Mouse (Mus musculus) urinary bladder, postnatal 10 days (tissue): ENCODE measurements around the gene Gria1.

Experiments used
- DNase-seq: peaks from one replicate; pipeline ENCODE4 v3.0.0; 2022; ENCODE audit warnings: low spot score

Gene Gria1

DNA sequence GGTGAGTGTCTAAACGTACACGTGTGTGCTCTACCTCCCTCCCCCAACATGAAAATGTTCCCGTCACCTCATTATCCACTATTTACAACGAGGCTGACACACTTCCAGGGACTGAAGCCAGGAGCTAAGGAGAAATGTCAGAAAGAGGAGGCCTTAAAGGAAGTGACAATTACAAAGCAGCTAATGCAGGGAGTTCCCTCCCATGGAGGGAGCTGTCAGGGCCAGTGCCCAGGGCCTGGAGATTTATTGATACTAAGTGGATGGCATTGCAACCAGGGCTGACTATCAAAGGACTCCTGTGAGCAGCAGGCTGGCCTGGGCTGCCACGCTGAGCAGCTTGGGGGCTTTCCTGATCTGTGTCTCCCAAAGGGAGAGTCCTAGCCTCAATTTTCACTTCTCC is 163.0 kb downstream of the Gria1 start:
- no peak for DNase-seq

- DNase-seq = no peak
Measured at GRCm38 (mm10) chr11:57176552-57176951, 165.4 kb downstream of the Gria1 start.

GRCm38 (mm10) chr11:57184216-57184615 is 173.0 kb downstream of the Gria1 start:
- no peak for DNase-seq

DNA sequence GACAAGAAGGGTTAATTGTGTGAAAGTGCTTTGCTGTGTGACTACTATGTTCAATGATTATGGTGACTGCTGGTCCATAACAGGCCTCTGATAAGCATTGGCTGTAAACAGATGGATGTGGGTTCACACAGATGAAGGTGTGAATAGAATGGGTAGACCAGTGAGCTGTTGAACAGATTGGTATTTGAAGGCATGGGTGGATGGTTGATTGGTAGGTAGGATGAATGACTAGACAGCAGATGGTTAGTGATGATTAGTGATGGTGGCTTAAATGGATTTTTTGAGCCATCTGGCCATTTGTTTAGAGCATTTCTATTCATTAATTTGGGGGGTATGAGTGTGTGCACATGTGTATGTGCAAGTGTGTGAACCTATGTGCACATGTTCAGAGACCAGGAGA is 173.9 kb downstream of the Gria1 start:
- no peak for DNase-seq

GRCm38 (mm10) chr11:57189391-57189790 is 178.2 kb downstream of the Gria1 start:
- no peak for DNase-seq

GRCm38 (mm10) chr11:57194746-57195145 is 183.6 kb downstream of the Gria1 start:
- DNase-seq = no peak

DNA sequence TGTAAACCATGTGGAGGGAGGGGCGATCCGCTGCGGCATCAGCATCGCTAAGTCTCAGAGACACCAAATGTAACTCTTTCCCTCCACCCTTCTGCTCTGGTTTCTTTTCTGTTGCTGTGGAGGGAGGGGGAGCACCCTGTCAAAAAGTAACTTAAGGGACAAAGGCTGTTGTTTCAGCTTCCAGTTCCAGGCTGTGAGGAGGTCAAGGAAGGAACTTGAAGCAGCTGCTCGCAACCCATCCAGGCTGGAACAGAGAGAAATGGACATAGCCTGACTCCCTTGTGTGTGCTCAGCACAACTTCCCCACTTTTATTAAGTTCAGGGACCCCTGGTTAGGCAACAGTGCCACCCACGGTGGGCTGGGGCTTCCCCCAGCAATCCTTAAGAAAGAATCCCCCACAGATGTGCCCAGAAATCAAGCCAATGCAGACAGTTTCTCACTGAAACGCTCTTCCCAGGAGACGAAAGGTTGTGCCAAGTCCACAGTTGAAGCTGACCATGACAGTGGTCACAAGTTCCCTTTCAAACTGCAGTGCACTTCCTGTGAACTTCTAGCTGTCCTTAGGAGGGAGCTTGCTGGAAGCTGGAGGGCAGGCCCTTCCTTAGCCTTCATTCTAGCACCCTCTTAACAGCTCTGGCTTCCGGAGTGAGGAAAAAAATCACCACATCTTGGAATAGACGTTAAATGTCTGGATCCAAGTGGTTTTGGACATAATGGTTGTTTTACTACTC is 190.2 kb downstream of the Gria1 start:
- DNase-seq = no peak

DNA sequence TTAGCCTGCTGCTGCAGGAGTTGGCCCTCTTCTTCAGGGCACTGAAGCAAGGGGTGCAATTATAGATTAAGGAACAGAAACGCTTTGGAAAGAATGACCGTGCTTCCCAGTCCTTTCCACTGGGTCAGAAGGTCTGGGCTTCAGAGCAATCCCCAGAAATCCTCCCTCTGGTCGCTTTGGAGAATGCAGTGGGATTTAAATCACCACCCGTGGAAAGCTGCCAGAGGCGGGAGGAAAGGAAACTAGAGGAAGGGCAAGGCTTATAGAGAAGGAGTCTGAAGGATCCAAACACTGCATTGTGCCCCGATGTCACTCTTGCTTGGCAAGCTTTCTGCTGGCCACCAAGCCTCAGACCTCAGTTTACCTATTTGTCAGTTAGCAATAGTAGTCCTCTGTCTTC is 193.2 kb downstream of the Gria1 start:
- no peak for DNase-seq

DNA sequence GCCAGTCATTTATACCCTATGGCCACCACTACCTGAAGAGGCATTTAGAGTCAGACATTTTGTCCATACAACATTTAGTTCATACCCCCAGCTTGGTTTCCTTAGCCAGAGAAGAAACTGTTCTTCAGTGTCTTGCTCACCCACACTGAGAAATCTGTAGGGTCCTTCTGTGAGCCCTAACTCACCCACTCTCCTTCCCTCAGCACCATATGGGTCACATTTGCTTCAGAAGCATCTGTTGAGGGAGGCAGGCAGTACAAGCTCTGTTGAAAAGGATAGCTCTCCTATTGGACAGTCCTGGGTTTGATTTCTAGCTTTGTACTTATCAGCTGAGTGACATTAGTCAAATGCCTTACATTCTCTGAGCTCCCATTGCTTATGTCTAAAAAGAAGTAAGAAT is 196.1 kb downstream of the Gria1 start:
- no peak for DNase-seq

GRCm38 (mm10) chr11:57214079-57214478 is 202.9 kb downstream of the Gria1 start:
- DNase-seq = no peak

DNA sequence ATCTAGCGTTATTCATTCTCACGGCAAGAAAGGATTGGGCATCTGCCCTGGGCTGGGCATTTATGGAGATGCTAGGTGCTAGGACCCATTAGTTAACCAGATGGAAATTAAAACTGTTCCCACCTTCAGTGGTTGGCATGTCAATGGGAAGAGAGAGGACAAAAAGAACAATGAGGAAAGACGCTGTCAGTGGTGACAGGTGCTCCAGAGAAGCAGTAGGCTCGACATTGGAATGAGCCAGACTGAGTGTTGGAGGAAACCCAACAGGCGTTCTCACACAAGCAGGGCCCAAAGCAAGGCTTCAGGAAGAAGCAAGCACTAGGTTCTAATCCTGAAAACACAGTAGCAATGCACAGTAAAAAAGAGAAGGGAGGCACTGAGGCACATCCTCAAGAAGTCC is 203.4 kb downstream of the Gria1 start:
- DNase-seq = no peak

DNA sequence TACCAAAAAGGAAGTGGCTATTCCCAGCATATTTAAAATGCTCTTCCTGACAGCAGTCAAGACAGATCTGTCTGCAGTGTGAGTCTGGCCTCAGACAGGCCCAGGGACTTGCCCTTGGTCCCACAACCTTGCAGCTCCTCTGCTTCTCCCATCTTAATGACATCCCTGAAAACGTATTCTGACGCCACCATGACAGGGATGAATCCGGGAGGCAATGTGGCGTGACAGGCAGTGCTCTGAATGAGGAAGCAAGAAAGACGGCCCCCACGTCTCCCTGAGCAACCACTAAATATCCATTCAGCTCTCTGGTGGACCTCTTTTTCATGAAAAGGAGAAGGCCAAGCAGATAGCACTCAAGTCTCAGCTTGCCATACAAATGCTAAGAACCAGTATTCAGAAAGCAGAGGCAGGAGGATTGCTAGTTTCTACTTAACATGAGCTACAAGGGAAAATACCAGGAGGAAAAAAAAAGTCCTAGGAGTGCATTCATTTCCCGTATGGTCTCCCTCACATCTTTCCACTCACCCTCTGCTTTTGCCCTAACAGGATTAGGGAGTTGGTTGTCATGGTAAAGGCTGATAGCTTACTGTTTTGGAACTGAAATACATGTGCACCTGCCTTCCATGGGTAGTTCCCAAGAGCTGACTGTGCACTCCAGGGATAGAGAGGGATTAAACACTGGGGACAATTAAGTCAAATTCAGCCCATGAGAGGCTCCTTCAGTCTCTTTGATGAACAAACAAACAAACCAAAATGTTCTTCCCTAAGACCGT is 211.8 kb downstream of the Gria1 start:
- DNase-seq = no peak

- no peak for DNase-seq
Measured at GRCm38 (mm10) chr11:57235446-57235845, 224.3 kb downstream of the Gria1 start.

DNA sequence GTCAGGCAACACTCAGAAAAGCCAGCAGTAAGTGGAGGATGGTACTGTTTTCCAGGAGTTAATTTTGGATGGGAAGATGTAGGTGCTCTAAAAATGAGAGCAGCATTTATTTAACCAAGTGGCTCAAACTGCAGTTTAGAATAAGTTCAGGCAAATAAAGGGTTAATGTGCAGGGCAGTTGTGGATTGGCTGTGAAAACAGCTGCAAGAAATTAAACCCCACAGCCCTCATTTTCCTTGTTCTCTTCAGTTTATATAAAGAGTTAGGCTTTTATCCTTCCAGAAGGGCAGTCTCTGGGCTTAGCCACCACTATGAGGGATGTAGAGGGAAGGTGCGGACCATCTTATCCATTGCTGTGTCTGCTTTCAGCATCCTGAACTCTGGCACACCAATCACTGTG is 225.2 kb downstream of the Gria1 start:
- no peak for DNase-seq

DNA sequence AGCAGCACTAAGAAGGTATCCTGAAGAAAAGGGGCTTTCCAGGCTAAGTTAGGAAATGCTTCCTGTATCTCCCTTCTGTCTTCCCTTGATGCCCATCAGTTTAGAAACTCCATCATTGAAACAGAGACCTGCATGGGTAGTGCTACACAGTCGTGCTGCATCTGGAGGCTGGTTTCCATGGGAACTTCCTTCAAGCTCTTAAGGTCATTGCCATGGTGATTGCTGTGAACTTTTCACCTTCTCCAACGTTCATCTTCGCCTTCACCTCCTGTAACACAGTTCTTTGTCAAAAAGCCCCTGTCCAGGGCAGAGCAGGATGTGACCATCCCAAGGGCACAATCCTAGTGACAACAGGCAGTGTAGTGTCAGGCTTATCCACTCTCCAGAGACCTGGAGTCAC is 228.6 kb downstream of the Gria1 start:
- no peak for DNase-seq

GRCm38 (mm10) chr11:57243835-57244234 is 232.6 kb downstream of the Gria1 start:
- DNase-seq = no peak

DNA sequence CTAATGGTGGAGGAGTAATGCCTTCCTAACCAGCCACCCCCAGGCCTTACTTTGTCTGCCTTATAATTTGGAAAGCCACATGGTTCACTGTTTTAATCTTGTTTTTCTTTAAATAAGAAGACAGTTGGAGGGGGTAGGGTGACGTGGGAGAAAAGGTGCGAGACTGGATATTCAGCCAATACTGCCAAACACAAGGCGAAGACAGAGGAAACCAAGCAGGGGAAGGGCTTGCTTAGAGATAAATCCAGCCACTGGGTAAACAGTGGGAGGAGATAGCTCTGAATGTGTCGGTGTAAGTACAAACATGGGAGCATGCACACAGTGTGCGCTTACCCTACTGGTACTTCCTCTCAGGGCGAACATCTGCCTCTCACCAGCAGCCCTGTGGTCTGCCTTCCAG is 233.4 kb downstream of the Gria1 start:
- DNase-seq = no peak

DNA sequence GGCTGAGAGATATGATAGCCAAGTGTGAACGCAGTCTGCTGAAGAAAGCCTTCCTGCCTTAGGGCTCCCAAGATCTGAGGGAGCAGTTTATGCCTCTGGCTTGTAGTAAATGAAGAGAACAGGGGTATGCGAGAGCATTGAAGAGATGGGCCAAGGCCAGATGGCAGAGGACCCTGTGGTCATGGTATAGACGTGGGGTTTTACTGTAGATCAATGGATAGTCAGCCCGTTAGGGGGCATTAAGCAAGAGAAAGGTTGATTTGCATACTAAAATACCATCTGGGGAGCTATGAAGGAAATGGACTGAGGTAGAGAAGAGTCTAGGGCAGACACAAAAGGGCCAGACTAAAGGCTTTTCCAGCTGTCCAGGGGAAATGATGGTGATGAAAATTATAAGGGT is 237.7 kb downstream of the Gria1 start:
- no peak for DNase-seq

DNA sequence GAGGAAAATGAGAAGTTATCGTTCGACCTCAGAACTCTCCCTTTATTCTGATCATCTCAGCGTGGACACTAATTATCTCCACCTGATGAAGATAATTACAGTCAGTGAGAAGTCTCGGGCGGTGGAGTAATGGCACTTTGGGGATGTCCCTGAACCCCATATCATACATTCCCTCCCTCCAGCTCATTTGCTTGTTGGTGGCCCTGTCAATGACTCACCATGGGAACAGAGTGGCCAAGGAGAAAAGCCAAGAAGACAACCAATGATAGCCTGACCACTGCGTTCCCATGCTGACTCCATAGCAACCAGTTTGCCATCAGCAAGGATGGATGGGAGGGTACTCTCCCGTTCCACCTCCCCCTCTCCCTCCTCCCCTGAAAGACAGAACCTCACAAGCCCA is 238.9 kb downstream of the Gria1 start:
- no peak for DNase-seq

DNA sequence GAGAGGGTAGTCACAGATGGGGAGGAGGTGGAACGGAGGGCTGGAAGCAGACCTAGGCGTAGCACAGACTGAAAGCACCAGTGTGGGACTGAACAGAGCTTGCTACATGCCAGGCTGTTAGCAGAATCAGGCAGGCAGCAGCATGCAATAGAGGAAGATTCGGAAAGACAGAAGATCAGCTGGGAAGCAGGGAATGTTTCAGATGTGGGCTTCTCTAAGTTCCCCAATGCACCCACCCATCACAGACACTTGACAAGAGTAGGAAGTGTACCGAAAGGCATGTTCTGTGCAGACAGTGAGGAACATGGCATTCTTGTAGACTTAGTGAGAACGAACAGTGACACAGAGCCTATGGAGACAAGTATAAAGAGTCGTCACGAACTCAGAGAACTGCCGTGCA is 260.5 kb downstream of the Gria1 start:
- no peak for DNase-seq

- no peak for DNase-seq
Measured at GRCm38 (mm10) chr11:57274687-57275086, 263.5 kb downstream of the Gria1 start.

DNA sequence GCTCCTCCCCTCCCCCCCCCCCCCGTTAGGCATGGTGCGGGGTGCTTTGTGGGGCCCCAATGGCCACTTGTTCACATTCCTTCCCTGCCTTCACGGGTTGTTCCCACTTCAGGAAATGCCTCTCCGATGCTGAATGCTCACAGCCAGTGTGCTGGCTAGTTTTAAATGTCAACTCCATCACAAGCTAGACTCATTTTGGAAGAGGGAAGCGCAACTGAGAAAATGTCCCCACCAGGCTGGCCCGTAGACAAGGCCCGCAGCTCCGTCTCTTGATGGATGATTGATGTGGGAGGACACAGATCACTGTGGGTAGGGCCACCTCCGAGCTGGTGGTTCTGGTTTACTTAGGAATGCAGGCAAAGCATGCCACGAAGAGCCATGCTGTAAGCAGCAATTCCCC is 266.9 kb downstream of the Gria1 start:
- DNase-seq = no peak

DNA sequence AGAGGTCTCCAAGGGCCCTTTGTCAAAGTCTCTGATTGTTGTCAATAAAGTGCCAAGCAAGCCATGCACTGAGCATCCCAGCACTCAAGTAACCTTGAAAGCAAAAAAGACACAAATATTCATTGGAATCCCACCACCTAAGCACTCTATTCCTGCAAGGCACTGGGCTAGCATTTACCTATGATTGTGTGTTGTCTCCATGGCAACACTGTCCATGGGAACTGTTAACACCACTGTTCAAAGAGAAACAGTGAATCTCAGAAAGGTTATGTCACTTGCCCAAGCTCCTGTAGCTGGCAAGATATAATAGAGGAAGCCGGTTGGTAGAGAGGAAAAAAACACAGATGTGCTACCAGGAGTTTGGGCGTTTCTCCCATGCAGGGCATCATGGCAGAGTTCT is 274.9 kb downstream of the Gria1 start:
- DNase-seq = no peak

DNA sequence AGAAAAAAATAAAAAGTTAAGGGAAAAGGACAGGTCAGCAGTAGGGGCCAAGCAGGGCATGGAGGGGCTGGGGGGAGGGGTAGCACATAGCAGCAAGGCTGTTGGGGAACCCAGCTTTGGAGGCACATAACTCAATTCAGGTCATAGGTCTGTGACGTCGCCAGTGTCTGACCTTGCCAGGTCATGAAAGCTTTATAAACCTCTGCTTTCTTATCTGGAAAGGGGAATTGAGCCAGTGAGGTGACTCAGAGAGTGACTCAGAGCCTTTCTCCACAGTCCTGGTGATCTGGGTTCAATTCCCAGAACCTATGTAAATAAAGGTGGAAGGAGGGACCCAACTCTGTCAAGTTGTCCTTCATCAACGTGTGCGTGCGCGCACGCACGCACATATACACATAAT is 286.2 kb downstream of the Gria1 start:
- DNase-seq = no peak
